Mouse (Mus musculus) MEL (cell line): Measurements from ENCODE around the gene Hoxa4. TPM values are rescaled to one million over a fixed set of nuclear protein-coding genes. Genes with fewer than 3 reads are reported as not detected.

Source experiments
- DNase-seq: peaks from one replicate; pipeline ENCODE4 v3.0.0; 2011; ENCODE audit warnings: low read depth, low spot score
- H3K27ac ChIP-seq: 2 replicates; pipeline ENCODE4 v1.5.1; 2012; ENCODE audit warnings: low read depth, mild to moderate bottlenecking, control low read depth, low read length, moderate library complexity; ENCODE audit not compliant: control insufficient read depth
- H3K27me3 ChIP-seq, 2 experiments: fragments of 150-350 bp in 1 of 2; sonication (generic) in 1 of 2; 2 replicates each; pipeline ENCODE4 v1.6.1; 2012; ENCODE audit warnings: low read length in 2 of 2, mild to moderate bottlenecking in 2 of 2, improper control_type of control experiment in 1 of 2, moderate library complexity in 1 of 2; ENCODE audit not compliant: insufficient read depth in 2 of 2, control insufficient read depth in 1 of 2
- H3K36me3 ChIP-seq, 2 experiments: 2 replicates each; pipeline ENCODE4 v1.6.1; 2012 to 2014; ENCODE audit warnings: low read length in 2 of 2, improper control_type of control experiment in 1 of 2, inconsistent platforms in 1 of 2, mild to moderate bottlenecking in 1 of 2; ENCODE audit not compliant: insufficient read depth in 2 of 2, control insufficient read depth in 1 of 2
- H3K4me1 ChIP-seq, 2 experiments: fragments of 150-350 bp in 1 of 2; sonication (generic) in 1 of 2; 2 replicates each; pipeline ENCODE4 v1.6.1; 2012; ENCODE audit warnings: low read length in 2 of 2, improper control_type of control experiment in 1 of 2, mild to moderate bottlenecking in 1 of 2; ENCODE audit not compliant: insufficient read depth in 2 of 2, control insufficient read depth in 1 of 2
- H3K4me3 ChIP-seq, 2 experiments: fragments of 150-350 bp in 1 of 2; sonication (generic) in 1 of 2; 2 replicates each; pipeline ENCODE4 v1.5.1; 2012; ENCODE audit warnings: low read depth in 2 of 2, low read length in 2 of 2, mild to moderate bottlenecking in 2 of 2, moderate library complexity in 2 of 2, control low read depth in 1 of 2, improper control_type of control experiment in 1 of 2; ENCODE audit not compliant: control insufficient read depth in 1 of 2, insufficient read depth in 1 of 2
- H3K79me2 ChIP-seq: 2 replicates; pipeline ENCODE4 v1.6.1; 2012; ENCODE audit warnings: mild to moderate bottlenecking, low read length, moderate library complexity; ENCODE audit not compliant: control insufficient read depth, poor library complexity, insufficient read depth
- H3K9ac ChIP-seq: 2 replicates; pipeline ENCODE4 v1.6.1; 2012; ENCODE audit warnings: low read depth, mild to moderate bottlenecking, control low read depth, low read length, moderate library complexity; ENCODE audit not compliant: control insufficient read depth, poor library complexity, severe bottlenecking
- H3K9me3 ChIP-seq: fragments of 150-350 bp; sonication (generic); replicated peaks from 2 replicates; pipeline ENCODE4 v1.6.1; 2012; ENCODE audit warnings: mild to moderate bottlenecking, low read length, improper control_type of control experiment, moderate library complexity; ENCODE audit not compliant: insufficient read depth
- CHD2 ChIP-seq: IDR thresholded peaks from 2 replicates; pipeline ENCODE4 v1.6.1; 2011; ENCODE audit warnings: low read length, improper control_type of control experiment
- E2F4 ChIP-seq: IDR thresholded peaks from 2 replicates; pipeline ENCODE4 v1.6.1; 2011; ENCODE audit warnings: low read depth, low read length, improper control_type of control experiment, borderline replicate concordance
- GABPA ChIP-seq: IDR thresholded peaks from 2 replicates; pipeline ENCODE4 v1.6.1; 2012; ENCODE audit warnings: low read depth, mild to moderate bottlenecking, inconsistent platforms, low read length, improper control_type of control experiment, moderate library complexity
- KAT2A ChIP-seq: conservative IDR thresholded peaks from 2 replicates; pipeline ENCODE4 v1.6.1; 2012; ENCODE audit warnings: low read depth, low read length, improper control_type of control experiment, inconsistent platforms
- MAX ChIP-seq: IDR thresholded peaks from 2 replicates; pipeline ENCODE4 v1.6.1; 2011; ENCODE audit warnings: low read length, improper control_type of control experiment
- MXI1 ChIP-seq: IDR thresholded peaks from 2 replicates; pipeline ENCODE4 v1.6.1; 2011; ENCODE audit warnings: mild to moderate bottlenecking, low read depth, low read length, improper control_type of control experiment
- MYB ChIP-seq: IDR thresholded peaks from 2 replicates; pipeline ENCODE4 v1.6.1; 2011; ENCODE audit warnings: mild to moderate bottlenecking, low read depth, low read length, improper control_type of control experiment
- MYC ChIP-seq: IDR thresholded peaks from 2 replicates; pipeline ENCODE4 v1.6.1; 2011; ENCODE audit warnings: low read depth, mild to moderate bottlenecking, low read length, improper control_type of control experiment, moderate library complexity
- NELFE ChIP-seq: IDR thresholded peaks from 2 replicates; pipeline ENCODE4 v1.6.1; 2011; ENCODE audit warnings: low read depth, low read length, improper control_type of control experiment
- POLR2A ChIP-seq, 2 experiments: IDR thresholded peaks; 2 replicates each; pipeline ENCODE4 v1.6.1; 2011 to 2012; ENCODE audit warnings: low read length in 2 of 2, mild to moderate bottlenecking in 2 of 2, control low read depth in 1 of 2, improper control_type of control experiment in 1 of 2, low read depth in 1 of 2, moderate library complexity in 1 of 2; ENCODE audit not compliant: control insufficient read depth in 1 of 2, insufficient read depth in 1 of 2, poor library complexity in 1 of 2
- RAD21 ChIP-seq: IDR thresholded peaks from 2 replicates; pipeline ENCODE4 v1.6.1; 2011; ENCODE audit warnings: mild to moderate bottlenecking, low read depth, low read length, improper control_type of control experiment
- SIN3A ChIP-seq: IDR thresholded peaks from 2 replicates; pipeline ENCODE4 v1.6.1; 2012; ENCODE audit warnings: low read length, improper control_type of control experiment, inconsistent platforms
- TAL1 ChIP-seq: IDR thresholded peaks from 2 replicates; pipeline ENCODE4 v1.6.1; 2012; ENCODE audit warnings: mild to moderate bottlenecking, inconsistent platforms, low read length, moderate library complexity, mixed read lengths
- UBTF ChIP-seq: IDR thresholded peaks from 2 replicates; pipeline ENCODE4 v1.6.1; 2012; ENCODE audit warnings: low read depth, mild to moderate bottlenecking, inconsistent platforms, low read length, improper control_type of control experiment, moderate library complexity, borderline replicate concordance; ENCODE audit not compliant: insufficient read depth
- USF1 ChIP-seq: IDR thresholded peaks from 2 replicates; pipeline ENCODE4 v1.6.1; 2014; ENCODE audit warnings: low read depth, mild to moderate bottlenecking, inconsistent platforms, low read length, improper control_type of control experiment, moderate library complexity
- ZC3H11A ChIP-seq: IDR thresholded peaks from 2 replicates; pipeline ENCODE4 v1.6.1; 2012; ENCODE audit warnings: low read depth, mild to moderate bottlenecking, inconsistent platforms, low read length, improper control_type of control experiment
- ZKSCAN1 ChIP-seq: IDR thresholded peaks from 2 replicates; pipeline ENCODE4 v1.6.1; 2012; ENCODE audit warnings: low read depth, mild to moderate bottlenecking, inconsistent platforms, low read length, improper control_type of control experiment, moderate library complexity
- ZNF384 ChIP-seq: IDR thresholded peaks from 2 replicates; pipeline ENCODE4 v1.6.1; 2012; ENCODE audit warnings: low read depth, mild to moderate bottlenecking, inconsistent platforms, low read length, improper control_type of control experiment
- polyA plus RNA-seq, 2 experiments: library from polyadenylated mRNA; stranded (reverse) in 1 of 2; unstranded in 1 of 2; fragments of >175 nt in 1 of 2; fragments of >200 nt in 1 of 2; gene quantifications; 2 replicates each; pipeline versions ENCODE4 v1.2.1 to v1.2.4; 2012; ENCODE audit warnings: low replicate concordance in 2 of 2, low read depth in 1 of 2; ENCODE audit not compliant: insufficient read length in 2 of 2, insufficient read depth in 1 of 2, missing spikeins in 1 of 2
- total RNA-seq: library from RNA; depleted of rRNA; stranded (reverse); fragments of 300-350 nt; gene quantifications from 2 replicates; pipeline ENCODE4 v1.2.3, GENCODE M21; 2012

The Hoxa4 gene
- total and polyA plus RNA-seq, 3 experiments = not detected

DNA sequence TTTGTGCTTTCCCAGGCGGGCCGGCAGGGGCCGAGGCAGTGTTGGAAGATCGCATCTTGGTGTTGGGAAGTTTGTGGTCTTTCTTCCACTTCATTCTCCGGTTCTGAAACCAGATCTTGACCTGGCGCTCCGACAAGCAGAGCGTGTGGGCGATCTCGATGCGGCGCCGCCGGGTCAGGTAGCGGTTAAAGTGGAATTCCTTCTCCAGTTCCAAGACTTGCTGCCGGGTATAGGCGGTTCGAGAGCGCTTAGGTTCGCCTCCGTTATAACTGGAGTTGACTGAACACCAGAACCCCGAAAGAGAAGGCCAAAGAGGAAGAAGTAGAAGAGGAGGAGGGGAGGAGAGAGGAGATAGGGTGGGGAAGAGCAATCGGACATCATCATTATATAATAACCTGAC, 1.1 kb downstream of the Hoxa4 start:
- H3K4me3 ChIP-seq = no peak overlapping the region
- H3K27me3 ChIP-seq = no peaks in the 10 kb centered on the region
- H3K4me1 ChIP-seq = no peaks in the 10 kb centered on the region
- DNase-seq = no peak
- no peak overlapping the region for H3K27ac ChIP-seq
- H3K9me3 ChIP-seq = no peaks in the 10 kb centered on the region
- no peaks in the 10 kb centered on the region for H3K79me2 ChIP-seq
- H3K36me3 ChIP-seq = no peaks in the 10 kb centered on the region
- TF ChIP-seq TAL1 (no peak), GABPA (no peak), POLR2A (IDR thresholded peaks at IDR 0.05; ENCODE audit: control insufficient read depth in 1 of 2, insufficient read depth in 1 of 2, low read depth in 1 of 2, low read length in 2 of 2, poor library complexity in 1 of 2) (no peak), MYB (no peak)
- H3K9ac ChIP-seq = no peak overlapping the region

DNA sequence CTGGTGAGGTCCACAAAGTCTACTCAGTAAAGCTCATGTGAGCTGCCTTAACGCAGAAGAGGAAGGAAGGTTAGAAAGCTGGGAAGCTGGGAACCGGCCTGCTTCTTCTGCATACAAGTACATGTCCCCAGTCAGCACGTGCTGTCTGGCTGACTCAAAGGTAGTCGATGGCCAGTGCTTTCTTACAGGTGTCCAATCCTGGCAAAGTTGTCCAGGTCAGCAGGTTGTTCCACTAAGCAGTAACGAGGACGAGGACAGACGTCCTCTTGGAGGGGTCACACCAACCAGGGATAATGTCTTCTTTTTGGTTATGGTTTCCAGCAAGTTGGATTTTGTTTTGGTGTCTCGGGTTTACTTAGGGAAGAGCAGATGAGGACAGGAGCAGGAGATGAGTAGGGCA, 1.6 kb downstream of the Hoxa4 start:
- TF ChIP-seq MXI1 (no peak), SIN3A (no peak), ZNF384 (no peak), KAT2A (no peak), TAL1 (no peak), RAD21 (no peak), UBTF (no peak), NELFE (no peak), ZKSCAN1 (no peak), MYC (no peak), E2F4 (no peak), MAX (no peak)
- Histone ChIP-seq H3K27me3 (no peaks in the 10 kb centered on the region), H3K36me3 (no peaks in the 10 kb centered on the region)

DNA sequence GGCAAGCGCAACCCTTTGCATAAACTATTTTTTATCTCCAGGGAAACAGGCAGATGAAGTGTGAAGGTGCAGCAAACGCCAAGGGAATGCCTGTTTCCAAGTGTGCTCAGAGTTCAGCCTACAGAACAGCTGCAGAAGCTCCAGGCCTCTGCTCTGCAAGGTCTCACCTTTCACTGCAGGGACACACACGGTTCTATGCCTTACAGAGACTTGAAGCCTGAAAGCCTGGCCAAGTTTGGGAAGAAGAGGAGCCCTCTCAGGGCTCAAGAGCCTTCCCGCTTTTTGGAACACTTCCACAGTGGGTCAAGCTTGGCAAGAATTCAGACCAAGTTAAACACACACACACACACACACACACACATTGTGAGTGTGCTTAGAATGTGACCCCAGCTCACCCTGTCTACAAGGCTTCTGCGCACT, 2.4 kb downstream of the Hoxa4 start:
- TF ChIP-seq ZC3H11A (no peak), TAL1 (no peak), USF1 (no peak), CHD2 (no peak), NELFE (no peak), MYC (no peak), POLR2A (IDR thresholded peaks at IDR 0.05; ENCODE audit: control insufficient read depth in 1 of 2, insufficient read depth in 1 of 2, low read depth in 1 of 2, low read length in 2 of 2, poor library complexity in 1 of 2) (no peak)
- H3K27me3 ChIP-seq = no peaks in the 10 kb centered on the region
- H3K9me3 ChIP-seq = no peaks in the 10 kb centered on the region
- H3K27ac ChIP-seq = no peak overlapping the region
- no peaks in the 10 kb centered on the region for H3K79me2 ChIP-seq
- DNase-seq = no peak
- no peak overlapping the region for H3K4me3 ChIP-seq
- H3K36me3 ChIP-seq = no peaks in the 10 kb centered on the region
- H3K9ac ChIP-seq = no peak overlapping the region
- H3K4me1 ChIP-seq = no peaks in the 10 kb centered on the region

More for the DNA sequence above, 1.6 kb downstream of the Hoxa4 start:
- Histone ChIP-seq H3K4me1 (no peaks in the 10 kb centered on the region), H3K9me3 (no peaks in the 10 kb centered on the region), H3K9ac (no peak overlapping the region), H3K79me2 (no peaks in the 10 kb centered on the region), H3K27ac (no peak overlapping the region), H3K4me3 (no peak overlapping the region)
- no peak for DNase-seq
